Comparison of ENCODE assay signal across 7 mouse cellular contexts in genomic region chr7:4836351-4836792, GRCm38 (mm10). TPM values are rescaled to one million over a fixed set of nuclear protein-coding genes. Genes with fewer than 3 reads are reported as not detected.
DNase-seq lines count a peak whose midpoint lies in the region; ATAC-seq and TF ChIP-seq lines count a peak whose summit lies in the region.

No protein-coding gene starts in this region.

- H3K4me3 ChIP-seq in forebrain, embryonic 15.5 days, result peak overlapping the region; percentile 69
- H3K4me3 ChIP-seq in hindbrain, embryonic 16.5 days (ENCODE audit: low read length), result peak overlapping the region; percentile 73
- H3K4me3 ChIP-seq in limb, embryonic 14.5 days (replicated peaks; ENCODE audit: low read length), result peak overlapping the region; percentile 43
- peak overlapping the region; percentile 57 for H3K4me3 ChIP-seq in midbrain, embryonic 13.5 days (replicated peaks)
- H3K4me3 ChIP-seq in spleen, adult 2 months (ENCODE audit: extremely low read depth, insufficient read depth, insufficient read length), result peak overlapping the region; percentile 31; the same call in 1 of the 2 replicates

- under 1% methylated on average over 47 of the region's 51 CpGs for WGBS in forebrain, embryonic 15.5 days
- under 1% methylated on average over 51 of the region's 51 CpGs for WGBS in hindbrain, embryonic 16.5 days
- WGBS in limb, embryonic 14.5 days, result 0% methylated on average over 43 of the region's 51 CpGs
- under 1% methylated on average over 46 of the region's 51 CpGs for WGBS in midbrain, embryonic 13.5 days
- 1% methylated on average over 51 of the region's 51 CpGs for WGBS in spleen, adult 2 months

- H3K27me3 ChIP-seq in forebrain, embryonic 15.5 days, result no peaks in the 10 kb centered on the region
- no peaks in the 10 kb centered on the region for H3K27me3 ChIP-seq in hindbrain, embryonic 16.5 days (replicated peaks; ENCODE audit: control insufficient read depth, insufficient read depth, low read length)
- peaks cover 54% of the 10 kb centered on the region for H3K27me3 ChIP-seq in limb, embryonic 14.5 days (ENCODE audit: control insufficient read depth, insufficient read depth, low read length)
- peaks cover 51% of the 10 kb centered on the region for H3K27me3 ChIP-seq in midbrain, embryonic 13.5 days
- H3K27me3 ChIP-seq in spleen, adult 2 months (ENCODE audit: control insufficient read depth, insufficient read depth, low read length), result peaks cover 11% of the 10 kb centered on the region

- H3K27ac ChIP-seq in forebrain, embryonic 15.5 days (replicated peaks), result peak overlapping the region; percentile 86
- peak overlapping the region; percentile 89 for H3K27ac ChIP-seq in hindbrain, embryonic 16.5 days (ENCODE audit: low read depth, low read length)
- no peak overlapping the region for H3K27ac ChIP-seq in limb, embryonic 14.5 days (replicated peaks; ENCODE audit: low read depth, low read length)
- H3K27ac ChIP-seq in midbrain, embryonic 13.5 days, result peak overlapping the region; percentile 89
- no peak overlapping the region for H3K27ac ChIP-seq in spleen, adult 2 months (ENCODE audit: insufficient read depth, low read length)

- ATAC-seq in forebrain, embryonic 15.5 days (replicated peaks), result peak; percentile 87
- peak; percentile 89 for ATAC-seq in hindbrain, embryonic 16.5 days
- no peak for ATAC-seq in limb, embryonic 14.5 days (ENCODE audit: low FRiP score, low read depth)
- ATAC-seq in midbrain, embryonic 13.5 days, result peak; percentile 94

- no peaks in the 10 kb centered on the region for H3K9me3 ChIP-seq in forebrain, embryonic 15.5 days
- no peaks in the 10 kb centered on the region for H3K9me3 ChIP-seq in hindbrain, embryonic 16.5 days (ENCODE audit: control insufficient read depth, low read length)
- H3K9me3 ChIP-seq in limb, embryonic 14.5 days (ENCODE audit: control insufficient read depth, low read length), result no peaks in the 10 kb centered on the region
- no peaks in the 10 kb centered on the region for H3K9me3 ChIP-seq in midbrain, embryonic 13.5 days

- peak; percentile 14; the same call in 1 of the 2 replicates for TF ChIP-seq CTCF in spleen, adult 2 months (IDR thresholded peaks at IDR 0.05; ENCODE audit: extremely low read depth, insufficient read depth, insufficient read length, insufficient replicate concordance)

- H3K4me2 ChIP-seq in forebrain, embryonic 15.5 days (replicated peaks), result peak overlapping the region; percentile 92
- peak overlapping the region; percentile 95 for H3K4me2 ChIP-seq in hindbrain, embryonic 16.5 days (ENCODE audit: low read length)
- peak overlapping the region; percentile 80 for H3K4me2 ChIP-seq in limb, embryonic 14.5 days (replicated peaks; ENCODE audit: low read depth, low read length, severe bottlenecking)
- peak overlapping the region; percentile 76 for H3K4me2 ChIP-seq in midbrain, embryonic 13.5 days (replicated peaks)

- H3K9ac ChIP-seq in forebrain, embryonic 15.5 days (replicated peaks), result peak overlapping the region; percentile 83
- H3K9ac ChIP-seq in hindbrain, embryonic 16.5 days (ENCODE audit: low read depth, low read length), result peak overlapping the region; percentile 91
- peak overlapping the region; percentile 40; the same call in 1 of the 2 replicates for H3K9ac ChIP-seq in limb, embryonic 14.5 days (ENCODE audit: low read depth, low read length, severe bottlenecking)
- peak overlapping the region; percentile 84 for H3K9ac ChIP-seq in midbrain, embryonic 13.5 days (replicated peaks)

- peaks cover 3% of the 10 kb centered on the region; the same call in 1 of the 2 replicates for H3K36me3 ChIP-seq in forebrain, embryonic 15.5 days
- no peaks in the 10 kb centered on the region; the same call in none of the 2 replicates for H3K36me3 ChIP-seq in hindbrain, embryonic 16.5 days (ENCODE audit: control insufficient read depth, insufficient read depth, low read length)
- no peaks in the 10 kb centered on the region for H3K36me3 ChIP-seq in limb, embryonic 14.5 days (ENCODE audit: control insufficient read depth, insufficient read depth, low read length)
- peaks cover 3% of the 10 kb centered on the region; the same call in 1 of the 2 replicates for H3K36me3 ChIP-seq in midbrain, embryonic 13.5 days
- H3K36me3 ChIP-seq in spleen, adult 2 months (ENCODE audit: control insufficient read depth, insufficient read depth, low read length), result no peaks in the 10 kb centered on the region

- peaks cover 10% of the 10 kb centered on the region for H3K4me1 ChIP-seq in forebrain, embryonic 15.5 days
- H3K4me1 ChIP-seq in hindbrain, embryonic 16.5 days (ENCODE audit: control insufficient read depth, insufficient read depth, low read depth, low read length), result peaks cover 11% of the 10 kb centered on the region; the same call in 1 of the 2 replicates
- peaks cover 4% of the 10 kb centered on the region; the same call in 1 of the 2 replicates for H3K4me1 ChIP-seq in limb, embryonic 14.5 days (ENCODE audit: control insufficient read depth, insufficient read depth, low read length)
- peaks cover 15% of the 10 kb centered on the region for H3K4me1 ChIP-seq in midbrain, embryonic 13.5 days (replicated peaks)
- H3K4me1 ChIP-seq in spleen, adult 2 months (ENCODE audit: control insufficient read depth, insufficient read depth, insufficient read length), result peaks cover 3% of the 10 kb centered on the region

- DNase-seq in T-cell, adult 2 months (ENCODE audit: low spot score), result peak; percentile 82
- peak; percentile 82 for DNase-seq in cerebellum, adult 11 months
- DNase-seq in limb, embryonic 14.5 days (ENCODE audit: low spot score), result no peak
- peak; percentile 15 to 62 for DNase-seq in spleen, adult 2 months (ENCODE audit: low read depth in 1 of 2, low spot score in 2 of 2)

- TF ChIP-seq POLR2A in limb, embryonic 14.5 days (IDR thresholded peaks at IDR 0.05; ENCODE audit: borderline replicate concordance, extremely low read depth, insufficient read depth, insufficient read length), result no peak
- no peak for TF ChIP-seq POLR2A in spleen, adult 2 months (IDR thresholded peaks at IDR 0.05; ENCODE audit: low read depth, low read length)

RNA-seq across cellular contexts. Expression of gene Shisa7, which starts 8.1 kb away (rescaled TPM):
- 8.8 and 10.7 TPM in 2 replicates for polyA plus RNA-seq in forebrain, embryonic 15.5 days (2015; fragmentation: Nextera tagmentation; extraction: Ambion mirVana)
- 9.9 and 10.0 TPM in 2 replicates for polyA plus RNA-seq in hindbrain, embryonic 16.5 days (2015; fragmentation: Nextera tagmentation; extraction: Ambion mirVana)
- 4.2 and 5.1 TPM in 2 replicates for polyA plus RNA-seq in limb, embryonic 14.5 days (2012; rRNA removed)
- polyA plus RNA-seq in limb, embryonic 14.5 days (2014; fragmentation: Nextera tagmentation; extraction: Ambion mirVana), result 0.43 and 0.54 TPM in 2 replicates
- 8.8 and 9.7 TPM in 2 replicates for polyA plus RNA-seq in midbrain, embryonic 13.5 days (2015; fragmentation: Nextera tagmentation; extraction: Ambion mirVana)
- 0.16 and 0.23 TPM in 2 replicates for polyA plus RNA-seq in spleen, adult 2 months (2012; rRNA removed)

RNA-seq across cellular contexts. Expression of gene Ube2s, which starts 24.0 kb away (rescaled TPM):
- 363 and 383 TPM in 2 replicates for polyA plus RNA-seq in forebrain, embryonic 15.5 days (2015; fragmentation: Nextera tagmentation; extraction: Ambion mirVana)
- 250 and 253 TPM in 2 replicates for polyA plus RNA-seq in hindbrain, embryonic 16.5 days (2015; fragmentation: Nextera tagmentation; extraction: Ambion mirVana)
- polyA plus RNA-seq in limb, embryonic 14.5 days (2012; rRNA removed), result 515 and 618 TPM in 2 replicates
- 366 and 368 TPM in 2 replicates for polyA plus RNA-seq in limb, embryonic 14.5 days (2014; fragmentation: Nextera tagmentation; extraction: Ambion mirVana)
- polyA plus RNA-seq in midbrain, embryonic 13.5 days (2015; fragmentation: Nextera tagmentation; extraction: Ambion mirVana), result 281 and 301 TPM in 2 replicates
- 167 and 175 TPM in 2 replicates for polyA plus RNA-seq in spleen, adult 2 months (2012; rRNA removed)

RNA-seq across cellular contexts. Expression of gene Isoc2b, which starts 33.7 kb away (rescaled TPM):
- polyA plus RNA-seq in forebrain, embryonic 15.5 days (2015; fragmentation: Nextera tagmentation; extraction: Ambion mirVana), result 3.7 and 4.8 TPM in 2 replicates
- polyA plus RNA-seq in hindbrain, embryonic 16.5 days (2015; fragmentation: Nextera tagmentation; extraction: Ambion mirVana), result 4.2 and 4.6 TPM in 2 replicates
- polyA plus RNA-seq in limb, embryonic 14.5 days (2012; rRNA removed), result 7.4 and 11.0 TPM in 2 replicates
- 9.7 and 9.9 TPM in 2 replicates for polyA plus RNA-seq in limb, embryonic 14.5 days (2014; fragmentation: Nextera tagmentation; extraction: Ambion mirVana)
- polyA plus RNA-seq in midbrain, embryonic 13.5 days (2015; fragmentation: Nextera tagmentation; extraction: Ambion mirVana), result 3.3 and 5.3 TPM in 2 replicates
- polyA plus RNA-seq in spleen, adult 2 months (2012; rRNA removed), result 7.2 and 12.1 TPM in 2 replicates

RNA-seq across cellular contexts. Expression of gene Isoc2a, which starts 40.6 kb away (rescaled TPM):
- 0.65 and 0.76 TPM in 2 replicates for polyA plus RNA-seq in forebrain, embryonic 15.5 days (2015; fragmentation: Nextera tagmentation; extraction: Ambion mirVana)
- polyA plus RNA-seq in hindbrain, embryonic 16.5 days (2015; fragmentation: Nextera tagmentation; extraction: Ambion mirVana), result 0.89 and 0.93 TPM in 2 replicates
- polyA plus RNA-seq in limb, embryonic 14.5 days (2012; rRNA removed), result 13.6 and 16.7 TPM in 2 replicates
- polyA plus RNA-seq in limb, embryonic 14.5 days (2014; fragmentation: Nextera tagmentation; extraction: Ambion mirVana), result 1.1 and 1.3 TPM in 2 replicates
- polyA plus RNA-seq in midbrain, embryonic 13.5 days (2015; fragmentation: Nextera tagmentation; extraction: Ambion mirVana), result 0.43 and 0.65 TPM in 2 replicates
- polyA plus RNA-seq in spleen, adult 2 months (2012; rRNA removed), result 14.5 and 15.3 TPM in 2 replicates

RNA-seq across cellular contexts. Expression of gene Rpl28, which starts 43.7 kb away (rescaled TPM):
- 224 and 256 TPM in 2 replicates for polyA plus RNA-seq in forebrain, embryonic 15.5 days (2015; fragmentation: Nextera tagmentation; extraction: Ambion mirVana)
- polyA plus RNA-seq in hindbrain, embryonic 16.5 days (2015; fragmentation: Nextera tagmentation; extraction: Ambion mirVana), result 206 and 212 TPM in 2 replicates
- 486 and 665 TPM in 2 replicates for polyA plus RNA-seq in limb, embryonic 14.5 days (2012; rRNA removed)
- 253 and 275 TPM in 2 replicates for polyA plus RNA-seq in limb, embryonic 14.5 days (2014; fragmentation: Nextera tagmentation; extraction: Ambion mirVana)
- 224 and 265 TPM in 2 replicates for polyA plus RNA-seq in midbrain, embryonic 13.5 days (2015; fragmentation: Nextera tagmentation; extraction: Ambion mirVana)
- 316 and 418 TPM in 2 replicates for polyA plus RNA-seq in spleen, adult 2 months (2012; rRNA removed)

Comparison
In these comparisons a context has a peak if more than half of its experiments do, and no peak if none do; other contexts are left out.
1. H3K27ac ChIP-seq: peak in forebrain, embryonic 15.5 days (single experiment), hindbrain, embryonic 16.5 days (single experiment) and midbrain, embryonic 13.5 days (single experiment); none in limb, embryonic 14.5 days (single experiment) and spleen, adult 2 months (single experiment).
2. H3K9ac ChIP-seq: peak in every context shown above with its lines; median percentile 91 in hindbrain, embryonic 16.5 days; 84 in midbrain, embryonic 13.5 days; 83 in forebrain, embryonic 15.5 days; 40 in limb, embryonic 14.5 days.
3. Peak in every context shown above with its lines, with median percentiles within 50 percentile points of each other: H3K4me2 ChIP-seq and H3K4me3 ChIP-seq.